Mouse (Mus musculus) heart, postnatal 0 days (tissue): ENCODE measurements around the gene Gck.

ENCODE experiments used
- CTCF ChIP-seq: IDR thresholded peaks from 2 replicates; pipeline ENCODE4 v1.5.1; 2016; ENCODE audit warnings: antibody characterized with exemption, control low read depth, low read depth
- EP300 ChIP-seq: IDR thresholded peaks from 2 replicates; pipeline ENCODE4 v1.6.1; 2016; ENCODE audit warnings: antibody characterized with exemption, low read depth

GRCm38 (mm10) chr11:5975068-5975467 is 25.2 kb upstream of the Gck start:
- TF ChIP-seq CTCF (no peak), EP300 (no peak)
